Mouse (Mus musculus): ENCODE data around the gene Haspin. TPM values are rescaled to one million over a fixed set of nuclear protein-coding genes. Genes with fewer than 3 reads are reported as not detected.
A peak's percentile ranks its signal among the peaks of the same experiment; 100 is the strongest.
"Not testable (repeated sequence)": the region's sequence is repeated elsewhere in the genome, so short reads cannot be mapped to it uniquely, and the experiment has no call there.

The Haspin gene
- polyA plus RNA-seq, 1 experiment: 15.2 TPM

DNA sequence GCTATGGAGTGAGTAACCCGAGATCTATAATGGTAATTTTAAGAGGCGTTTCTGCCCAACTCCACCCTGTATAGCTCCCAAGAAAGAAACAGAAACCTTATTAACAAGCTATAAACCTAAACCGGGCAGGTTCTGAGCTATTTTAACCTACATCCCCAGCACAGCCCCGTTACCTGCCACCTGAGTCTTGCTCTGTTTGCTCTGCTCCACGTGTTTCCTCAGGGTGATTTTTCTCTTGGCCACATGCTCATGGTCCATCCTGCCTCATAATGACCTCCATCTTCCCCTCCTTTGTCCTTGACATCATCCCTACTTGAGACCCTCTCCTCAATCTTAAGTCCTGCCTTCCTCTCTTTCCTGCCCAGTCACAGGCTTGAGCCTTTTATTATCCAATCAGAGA lies 3.9 kb downstream of the Haspin start:
- Histone ChIP-seq H3K4me3 (replicated peaks; ENCODE audit: control insufficient read depth, low read depth, low read length) (no peak overlapping the region), H3K27ac (ENCODE audit: control insufficient read depth, insufficient read depth, low read depth, low read length, poor library complexity) (no peak overlapping the region), H3K4me1 (ENCODE audit: control insufficient read depth, insufficient read depth, low read length) (no peaks in the 10 kb centered on the region; the same call in none of the 2 replicates)
- no peak for TF ChIP-seq CTCF (IDR thresholded peaks at IDR 0.05; ENCODE audit: control insufficient read depth, insufficient read depth, low read length)
- TF ChIP-seq POLR2A (IDR thresholded peaks at IDR 0.05; ENCODE audit: borderline replicate concordance, control insufficient read depth, low read depth, low read length): no peak
- 81% methylated on average over 5 of the region's 5 CpGs for WGBS

DNA sequence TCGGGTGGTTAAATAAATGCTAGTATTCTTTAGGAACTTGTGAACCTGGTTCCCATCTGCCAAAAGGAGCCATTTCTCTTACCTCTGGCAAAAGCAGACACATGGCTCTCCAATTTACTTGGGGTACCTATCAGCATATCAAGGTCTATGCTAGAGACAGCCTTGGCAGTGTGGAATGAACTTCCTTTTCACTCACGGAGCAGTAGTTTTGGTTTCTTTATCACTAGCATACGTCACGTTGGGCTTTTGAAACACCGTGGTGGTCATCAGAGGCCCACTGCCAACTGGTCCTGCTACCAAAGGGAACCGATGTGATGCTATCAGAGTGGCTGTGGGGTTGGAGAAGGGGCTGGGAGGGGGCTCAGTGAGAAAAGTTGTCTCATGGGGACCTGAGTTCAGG lies 5.1 kb downstream of the Haspin start:
- TF ChIP-seq POLR2A (IDR thresholded peaks at IDR 0.05; ENCODE audit: borderline replicate concordance, control insufficient read depth, low read depth, low read length) (no peak), CTCF (IDR thresholded peaks at IDR 0.05; ENCODE audit: control insufficient read depth, insufficient read depth, low read length) (no peak)
- Histone ChIP-seq H3K27ac (ENCODE audit: control insufficient read depth, insufficient read depth, low read depth, low read length, poor library complexity) (no peak overlapping the region), H3K4me1 (ENCODE audit: control insufficient read depth, insufficient read depth, low read length) (no peaks in the 10 kb centered on the region; the same call in 1 of the 2 replicates), H3K4me3 (replicated peaks; ENCODE audit: control insufficient read depth, low read depth, low read length) (no peak overlapping the region)
- WGBS: 32% methylated on average over 6 of the region's 6 CpGs

DNA sequence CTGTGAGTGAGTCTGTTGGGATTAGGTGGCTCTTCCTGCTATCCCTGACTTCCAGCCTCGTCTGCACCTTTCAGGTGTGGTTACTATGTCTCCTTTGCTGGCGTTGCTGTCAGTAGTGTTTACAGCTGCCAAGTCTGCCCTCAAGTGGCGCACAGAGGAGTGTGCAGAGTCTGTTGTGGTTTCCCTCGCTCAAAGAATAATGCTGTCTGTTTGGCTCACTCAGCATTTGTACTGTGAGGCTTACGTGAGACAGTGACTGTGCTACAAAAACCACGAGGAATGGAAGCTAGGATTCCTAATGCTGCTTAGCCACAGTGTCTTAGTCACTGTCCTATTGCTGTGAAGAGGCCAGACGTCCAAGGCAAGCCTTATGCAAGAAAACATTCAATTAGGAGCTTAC lies 7.1 kb downstream of the Haspin start:
- 23% methylated on average over 7 of the region's 7 CpGs for WGBS
- no peaks in the 10 kb centered on the region; the same call in 1 of the 2 replicates for H3K4me1 ChIP-seq (ENCODE audit: control insufficient read depth, insufficient read depth, low read length)
- no peak overlapping the region for H3K4me3 ChIP-seq (replicated peaks; ENCODE audit: control insufficient read depth, low read depth, low read length)
- no peak overlapping the region for H3K27ac ChIP-seq (ENCODE audit: control insufficient read depth, insufficient read depth, low read depth, low read length, poor library complexity)
- TF ChIP-seq CTCF (IDR thresholded peaks at IDR 0.05; ENCODE audit: control insufficient read depth, insufficient read depth, low read length): peak; percentile 48; the same call in 1 of the 2 replicates
- TF ChIP-seq POLR2A (IDR thresholded peaks at IDR 0.05; ENCODE audit: borderline replicate concordance, control insufficient read depth, low read depth, low read length): no peak

DNA sequence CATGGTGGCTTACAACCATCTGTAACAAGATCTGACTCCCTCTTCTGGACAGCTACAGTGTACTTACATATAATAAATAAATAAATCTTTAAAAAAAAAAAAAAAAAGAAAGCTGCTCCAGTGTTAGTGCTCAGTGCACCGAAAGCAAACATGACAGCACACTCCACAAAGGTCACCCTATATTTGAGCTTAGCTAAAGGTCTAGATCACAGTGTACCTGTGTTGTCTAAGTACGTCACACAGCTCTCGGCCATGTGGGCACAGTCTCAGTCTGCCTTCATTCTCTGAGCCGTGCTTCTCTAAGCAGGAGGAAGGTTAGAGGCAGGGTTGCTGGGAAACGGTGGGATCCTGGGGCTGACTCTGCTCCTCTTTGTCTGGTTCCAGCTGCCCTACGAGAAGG lies 11.6 kb downstream of the Haspin start:
- Histone ChIP-seq H3K4me1 (ENCODE audit: control insufficient read depth, insufficient read depth, low read length) (no peaks in the 10 kb centered on the region), H3K27ac (ENCODE audit: control insufficient read depth, insufficient read depth, low read depth, low read length, poor library complexity) (no peak overlapping the region), H3K4me3 (replicated peaks; ENCODE audit: control insufficient read depth, low read depth, low read length) (no peak overlapping the region)
- 92% methylated on average over 6 of the region's 6 CpGs for WGBS
- TF ChIP-seq POLR2A (IDR thresholded peaks at IDR 0.05; ENCODE audit: borderline replicate concordance, control insufficient read depth, low read depth, low read length) (no peak), CTCF (IDR thresholded peaks at IDR 0.05; ENCODE audit: control insufficient read depth, insufficient read depth, low read length) (no peak)

DNA sequence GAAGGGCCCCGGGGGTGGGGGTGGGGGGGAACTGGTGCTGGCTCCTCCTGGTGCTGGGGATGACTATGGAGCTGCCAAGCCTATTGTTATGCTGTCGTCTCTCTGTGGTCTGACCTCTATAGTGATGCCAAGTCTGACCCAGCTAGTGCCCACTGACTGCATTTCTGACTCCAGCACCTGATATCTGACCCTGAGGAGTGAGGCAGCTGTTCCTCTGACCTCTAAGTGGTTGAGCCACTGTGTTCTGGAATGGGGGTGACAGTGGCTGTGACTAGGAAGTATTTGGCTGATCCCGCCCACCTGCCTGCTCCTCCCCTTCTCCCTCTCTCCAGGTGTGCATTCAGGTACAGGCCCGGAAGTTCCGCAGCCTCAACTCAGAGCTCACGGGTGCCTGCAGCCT lies 26.7 kb downstream of the Haspin start:
- Histone ChIP-seq H3K4me1 (ENCODE audit: control insufficient read depth, insufficient read depth, low read length) (no peaks in the 10 kb centered on the region), H3K4me3 (replicated peaks; ENCODE audit: control insufficient read depth, low read depth, low read length) (no peak overlapping the region), H3K27ac (ENCODE audit: control insufficient read depth, insufficient read depth, low read depth, low read length, poor library complexity) (no peak overlapping the region)
- TF ChIP-seq POLR2A (IDR thresholded peaks at IDR 0.05; ENCODE audit: borderline replicate concordance, control insufficient read depth, low read depth, low read length): no peak
- no peak for TF ChIP-seq CTCF (IDR thresholded peaks at IDR 0.05; ENCODE audit: control insufficient read depth, insufficient read depth, low read length)
- WGBS: 85% methylated on average over 6 of the region's 6 CpGs

DNA sequence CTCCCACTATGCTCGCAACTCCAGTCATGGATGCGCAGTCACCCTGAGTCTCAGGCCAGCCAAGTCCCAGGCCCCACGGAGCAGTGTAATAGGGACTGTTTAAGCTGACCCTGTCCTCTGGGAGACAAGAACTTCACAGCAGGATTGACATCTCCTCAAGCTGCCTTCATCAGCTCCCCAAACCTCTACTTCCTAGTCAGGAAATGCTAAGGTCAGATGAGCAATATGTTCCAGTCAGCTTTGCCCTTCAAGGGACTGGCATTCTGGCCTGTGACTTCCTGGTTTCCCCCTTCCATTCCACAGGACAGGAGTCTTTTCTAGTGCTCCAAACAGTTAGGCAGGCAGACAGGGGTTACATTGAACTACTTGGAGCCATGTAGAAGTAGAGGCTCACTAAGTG lies 28.2 kb downstream of the Haspin start:
- Histone ChIP-seq H3K4me3 (replicated peaks; ENCODE audit: control insufficient read depth, low read depth, low read length) (no peak overlapping the region), H3K27ac (ENCODE audit: control insufficient read depth, insufficient read depth, low read depth, low read length, poor library complexity) (no peak overlapping the region), H3K4me1 (ENCODE audit: control insufficient read depth, insufficient read depth, low read length) (no peaks in the 10 kb centered on the region)
- TF ChIP-seq CTCF (IDR thresholded peaks at IDR 0.05; ENCODE audit: control insufficient read depth, insufficient read depth, low read length): no peak
- TF ChIP-seq POLR2A (IDR thresholded peaks at IDR 0.05; ENCODE audit: borderline replicate concordance, control insufficient read depth, low read depth, low read length): no peak
- 86% methylated on average over 3 of the region's 3 CpGs for WGBS

DNA sequence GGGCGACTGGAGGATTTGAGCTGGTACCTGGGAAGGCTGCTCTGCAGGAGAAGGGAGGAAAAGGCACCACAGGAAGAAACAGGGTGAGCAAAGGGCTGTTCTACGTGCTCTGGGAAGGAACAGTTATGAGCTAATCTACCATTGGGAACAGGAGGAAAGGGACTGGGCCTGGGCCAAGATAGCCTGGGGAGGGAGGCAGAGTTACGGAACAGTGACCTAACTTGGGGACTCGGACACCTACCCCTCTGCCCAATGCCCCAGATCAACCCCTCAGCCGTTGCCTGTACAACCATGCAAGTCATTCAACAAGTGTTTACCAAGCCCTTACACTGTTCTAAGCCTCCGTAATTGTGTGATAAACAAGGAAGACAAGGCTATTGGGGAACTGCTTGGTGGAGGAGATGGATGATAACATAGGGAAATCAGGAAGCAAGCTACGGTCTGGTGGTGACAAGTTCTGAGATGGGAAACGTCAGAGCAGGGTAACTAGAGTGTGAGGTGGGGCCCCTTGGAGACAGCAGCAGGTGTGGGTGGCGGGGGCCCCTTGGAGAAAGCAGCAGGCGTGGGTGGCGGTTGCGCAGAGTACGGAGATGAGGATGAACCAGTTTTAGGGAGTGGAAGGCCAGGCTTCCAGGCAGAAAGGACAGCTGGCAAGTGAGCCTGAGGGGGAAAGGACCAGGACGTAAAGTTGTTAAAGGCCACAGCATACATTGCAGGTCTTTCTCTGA lies 29.0 kb downstream of the Haspin start:
- Histone ChIP-seq H3K4me1 (ENCODE audit: control insufficient read depth, insufficient read depth, low read length) (no peaks in the 10 kb centered on the region), H3K27ac (ENCODE audit: control insufficient read depth, insufficient read depth, low read depth, low read length, poor library complexity) (no peak overlapping the region), H3K4me3 (replicated peaks; ENCODE audit: control insufficient read depth, low read depth, low read length) (no peak overlapping the region)
- no peak for TF ChIP-seq CTCF (IDR thresholded peaks at IDR 0.05; ENCODE audit: control insufficient read depth, insufficient read depth, low read length)
- TF ChIP-seq POLR2A (IDR thresholded peaks at IDR 0.05; ENCODE audit: borderline replicate concordance, control insufficient read depth, low read depth, low read length): no peak
- WGBS: 57% methylated on average over 14 of the region's 14 CpGs

DNA sequence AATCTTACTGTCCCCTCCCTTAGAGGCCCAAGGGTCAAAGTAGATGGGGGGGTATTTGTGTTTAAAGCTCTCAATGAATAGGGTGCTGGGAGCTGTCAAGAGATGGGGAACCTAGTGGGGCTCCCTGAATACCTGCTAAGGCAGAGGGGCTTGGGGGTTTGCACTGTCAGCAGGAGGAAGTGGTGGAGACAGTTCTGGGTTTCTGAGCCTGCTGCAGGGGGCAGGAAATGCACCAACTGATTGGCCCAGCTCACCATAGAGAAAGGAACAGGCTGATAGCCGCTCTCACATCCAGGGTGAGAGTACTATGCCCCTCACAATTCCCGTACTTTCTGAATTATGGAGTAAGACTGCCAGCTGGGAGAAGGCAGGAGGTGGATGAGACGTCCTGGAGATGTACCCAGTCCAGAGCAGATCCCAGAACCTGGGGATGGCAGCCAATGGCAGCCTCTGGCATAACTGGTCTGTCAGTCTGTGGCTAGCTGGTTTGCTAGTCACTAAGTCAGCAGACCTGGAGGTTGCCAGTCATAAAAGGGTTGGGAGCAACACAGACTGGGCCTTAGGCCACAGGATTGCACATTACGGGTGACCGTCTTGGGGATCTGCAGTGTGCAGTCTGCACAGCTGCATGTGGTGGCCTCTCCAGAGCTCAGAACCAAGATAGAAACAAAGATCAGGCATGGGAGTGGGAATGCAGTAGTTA lies 29.7 kb downstream of the Haspin start:
- no peak overlapping the region for H3K4me3 ChIP-seq (replicated peaks; ENCODE audit: control insufficient read depth, low read depth, low read length)
- H3K27ac ChIP-seq (ENCODE audit: control insufficient read depth, insufficient read depth, low read depth, low read length, poor library complexity): no peak overlapping the region
- H3K4me1 ChIP-seq (ENCODE audit: control insufficient read depth, insufficient read depth, low read length): no peaks in the 10 kb centered on the region
- 17% methylated on average over 5 of the region's 5 CpGs for WGBS
- TF ChIP-seq CTCF (IDR thresholded peaks at IDR 0.05; ENCODE audit: control insufficient read depth, insufficient read depth, low read length) (no peak), POLR2A (IDR thresholded peaks at IDR 0.05; ENCODE audit: borderline replicate concordance, control insufficient read depth, low read depth, low read length) (no peak)

DNA sequence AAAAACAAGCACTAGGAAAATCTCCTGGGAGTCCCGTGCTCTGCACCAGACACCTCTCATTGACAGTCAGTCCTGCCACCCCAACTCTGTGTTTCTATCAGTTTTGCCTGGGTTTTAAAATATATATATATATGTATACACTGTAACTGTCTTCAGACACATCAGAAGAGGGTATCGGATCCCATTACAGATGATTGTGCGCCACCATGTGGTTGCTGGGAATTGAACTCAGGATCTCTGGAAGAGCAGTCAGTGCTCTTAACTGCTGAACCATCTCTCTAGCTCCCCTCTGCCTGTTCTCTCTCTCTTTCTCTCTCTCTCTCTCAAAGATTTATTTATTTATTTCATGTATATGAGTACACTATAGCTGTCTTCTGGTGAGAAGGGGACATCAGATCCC lies 30.7 kb downstream of the Haspin start:
- 39% methylated on average over 3 of the region's 3 CpGs for WGBS
- H3K27ac ChIP-seq (ENCODE audit: control insufficient read depth, insufficient read depth, low read depth, low read length, poor library complexity); H3K4me3 ChIP-seq (replicated peaks; ENCODE audit: control insufficient read depth, low read depth, low read length); H3K4me1 ChIP-seq (ENCODE audit: control insufficient read depth, insufficient read depth, low read length): not testable (repeated sequence)

Measured in bone marrow, adult 2 months (tissue).